Mouse (Mus musculus) kidney, adult 11 months (tissue): Measurements from ENCODE around the gene Intu.

Source experiments
- DNase-seq: peaks from one replicate; pipeline ENCODE4 v3.0.0; 2022

Intu gene

DNA sequence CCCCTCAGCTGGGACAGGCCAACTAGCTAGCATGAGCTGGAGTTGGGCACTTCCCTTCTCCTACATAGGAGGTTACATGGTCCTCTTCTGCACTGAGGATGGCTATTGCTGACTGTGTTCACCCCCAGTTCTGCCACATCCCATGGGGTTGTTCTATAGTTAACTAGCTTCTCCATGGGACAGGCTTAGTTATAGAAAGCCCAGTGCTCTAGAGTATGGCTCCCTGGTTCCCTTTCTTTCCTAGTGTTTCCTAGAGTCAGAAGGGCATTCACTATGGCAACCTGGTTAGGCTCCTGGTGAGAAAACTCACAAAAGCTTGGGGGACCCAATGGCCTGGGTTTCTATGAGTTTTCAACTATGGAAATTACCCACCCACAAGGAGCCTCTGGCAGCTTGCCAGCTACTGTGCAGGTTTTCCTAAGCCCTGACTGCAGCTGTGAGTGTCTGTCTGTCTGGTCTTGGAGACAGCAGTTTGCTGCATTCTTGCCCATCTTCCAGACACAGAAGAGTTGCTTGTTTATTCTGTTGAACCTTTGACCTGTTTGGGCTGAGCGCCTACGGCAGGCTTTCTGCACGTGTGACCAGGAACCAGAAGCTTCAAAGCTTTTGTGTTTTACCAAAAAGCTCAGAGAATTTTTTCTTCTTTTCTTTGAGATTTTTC, 154.9 kb downstream of the Intu start:
- DNase-seq = no peak

- no peak for DNase-seq
Observed at GRCm38 (mm10) chr3:40686836-40687235, 155.8 kb downstream of the Intu start.

- DNase-seq = no peak
Observed at GRCm38 (mm10) chr3:40687588-40687987, 156.5 kb downstream of the Intu start.

- DNase-seq = no peak
Observed at GRCm38 (mm10) chr3:40691566-40691965, 160.5 kb downstream of the Intu start.

GRCm38 (mm10) chr3:40693435-40693834, 162.3 kb downstream of the Intu start:
- no peak for DNase-seq

- DNase-seq = no peak
Observed at GRCm38 (mm10) chr3:40693960-40694359, 162.9 kb downstream of the Intu start.

DNA sequence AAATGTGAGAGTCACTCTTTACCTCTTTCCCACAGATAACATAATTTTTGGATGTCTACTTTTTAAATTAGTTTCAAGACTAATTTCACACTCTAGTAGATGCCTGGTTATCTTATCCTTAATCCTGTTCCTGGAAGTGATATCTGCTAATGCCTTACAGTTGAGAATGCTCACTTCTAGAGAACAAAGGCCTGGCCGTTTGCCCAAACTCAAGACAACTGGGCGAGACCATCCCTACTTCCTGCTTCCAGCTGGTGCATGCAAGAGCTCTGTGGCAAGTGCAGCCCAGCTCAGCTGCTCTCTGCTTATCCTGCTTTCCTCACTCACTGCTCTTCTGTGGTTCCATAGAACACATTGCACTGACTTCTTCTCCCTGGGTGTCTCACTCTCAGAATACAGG, 163.4 kb downstream of the Intu start:
- DNase-seq = no peak

DNA sequence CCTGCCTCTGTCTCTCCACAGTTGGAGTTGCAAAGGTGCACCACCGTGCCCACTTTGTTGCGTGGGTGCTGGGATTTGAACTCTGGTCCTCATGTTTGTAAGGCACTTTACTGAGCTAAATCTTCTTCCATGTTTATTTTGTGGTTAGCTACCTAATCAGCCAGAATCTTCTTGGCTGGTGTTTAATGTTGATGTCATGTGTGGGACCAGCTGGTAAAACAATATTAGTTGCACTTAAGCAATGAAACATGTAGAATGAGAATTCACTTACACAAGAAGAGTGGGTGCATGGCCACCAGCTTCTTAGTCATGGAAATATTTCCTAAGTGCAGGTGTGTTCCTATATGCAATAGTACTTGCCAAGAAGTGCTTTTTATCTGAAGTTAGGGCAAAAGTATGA, 164.1 kb downstream of the Intu start:
- DNase-seq = no peak

GRCm38 (mm10) chr3:40698834-40699233, 167.7 kb downstream of the Intu start:
- DNase-seq = no peak

GRCm38 (mm10) chr3:40704816-40705430, 173.8 kb downstream of the Intu start:
- DNase-seq = peak; percentile 57

DNA sequence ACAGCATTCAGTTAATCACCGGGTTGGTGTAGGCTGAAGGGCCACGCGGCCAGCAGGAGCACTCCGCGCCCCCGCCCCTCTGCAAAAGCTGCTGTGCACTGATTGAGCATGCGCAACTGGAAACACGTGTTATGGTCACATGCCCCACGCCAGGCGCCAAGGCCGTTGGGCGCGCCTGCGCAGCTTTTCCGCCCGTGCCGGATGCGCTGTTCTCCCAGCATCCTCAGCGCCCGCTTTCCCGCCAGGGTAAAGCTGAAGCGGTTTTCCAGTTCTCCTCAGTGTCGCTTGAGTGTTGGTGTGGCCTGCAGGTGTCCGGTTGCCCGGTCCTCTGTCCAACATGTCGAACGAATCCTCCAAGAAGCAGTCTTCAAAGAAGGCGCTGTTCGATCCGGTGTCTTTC, 177.6 kb downstream of the Intu start, which contains the start of gene Slc25a31:
TSS of gene Slc25a31 (plus strand) at position 201 of the 400 bp plus-strand sequence.
- DNase-seq = no peak

DNA sequence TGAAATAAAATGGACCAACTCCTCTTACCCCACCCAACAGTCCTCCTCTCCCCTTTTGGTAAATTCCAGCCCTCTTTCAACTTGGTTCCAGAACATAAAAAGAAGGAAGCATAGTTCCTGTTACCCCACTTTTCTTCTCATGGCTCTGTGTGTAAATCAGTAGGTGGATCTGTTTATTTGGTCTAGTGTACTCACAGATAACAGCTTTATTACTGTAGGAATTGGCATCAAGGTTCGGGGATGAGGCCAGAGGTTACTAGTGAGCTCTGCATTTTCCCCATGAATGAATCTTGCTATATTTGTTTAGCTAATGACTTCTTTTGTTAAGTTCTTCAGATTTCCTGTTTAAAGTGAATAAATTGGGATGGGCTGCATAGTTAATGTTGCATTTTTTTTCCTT, 185.0 kb downstream of the Intu start:
- no peak for DNase-seq

DNA sequence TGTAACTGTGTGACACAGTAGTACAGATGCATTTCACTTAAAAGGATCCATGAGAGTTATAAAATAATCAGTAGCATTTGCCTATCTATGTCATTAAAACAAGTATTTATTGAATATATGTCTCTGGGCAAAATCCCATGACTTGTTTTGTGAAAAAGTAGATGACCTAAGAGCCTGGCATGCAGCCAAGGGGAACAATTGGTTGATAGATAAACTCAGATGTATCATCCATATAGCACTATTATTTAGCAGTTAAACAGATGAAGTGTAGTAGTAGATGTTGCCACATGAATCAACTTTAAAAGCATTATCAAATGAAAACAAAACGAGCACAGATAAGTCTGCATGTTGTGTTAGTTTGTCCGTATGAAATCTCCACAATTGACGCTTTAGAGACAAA, 187.9 kb downstream of the Intu start:
- DNase-seq = no peak

GRCm38 (mm10) chr3:40738381-40738912, 207.4 kb downstream of the Intu start:
- DNase-seq = no peak

DNA sequence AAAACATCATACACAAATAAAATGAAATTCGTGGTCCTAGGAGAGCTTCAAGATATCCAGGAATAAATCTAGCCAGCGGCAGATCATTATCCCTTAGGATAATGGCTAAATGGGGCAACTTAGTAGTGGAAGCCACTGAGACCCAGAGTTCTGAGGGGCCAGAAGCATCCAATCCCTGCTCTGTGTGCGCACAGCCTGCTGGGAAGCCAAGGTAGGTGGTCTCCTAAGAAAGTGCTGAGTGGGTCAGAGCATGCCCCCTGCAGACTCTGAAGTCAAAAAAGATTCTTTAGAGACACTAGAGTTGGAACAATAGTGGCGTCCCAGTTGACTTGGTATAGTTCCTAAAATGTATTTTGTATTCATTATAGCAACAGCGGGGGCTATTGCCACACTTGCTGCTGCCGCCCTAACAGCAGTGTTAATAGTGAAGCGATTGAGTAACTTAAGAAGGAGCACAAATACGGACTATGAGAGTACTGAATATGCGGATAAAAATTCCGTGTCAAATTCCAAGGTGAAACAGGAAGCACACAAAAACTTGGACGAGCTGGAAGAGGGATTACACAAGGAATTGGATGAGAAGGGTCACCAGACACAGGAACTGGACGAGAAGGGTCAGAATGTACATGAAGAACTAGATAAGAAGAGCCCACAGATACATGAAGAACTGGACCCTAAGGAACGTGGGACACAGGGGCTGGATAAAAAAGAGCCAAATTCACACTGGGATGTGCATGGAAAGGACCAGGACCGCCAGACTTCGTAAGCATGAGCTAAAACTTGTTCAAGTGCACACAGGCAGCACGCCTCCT, 213.1 kb downstream of the Intu start, which contains the start of gene Hspa4l:
TSS of gene Hspa4l (plus strand) at position 472 of the 812 bp plus-strand sequence.
- no peak for DNase-seq

- DNase-seq = peak; percentile 89
Observed at GRCm38 (mm10) chr3:40744836-40745660, 214.0 kb downstream of the Intu start.

GRCm38 (mm10) chr3:40745661-40746547, 214.8 kb downstream of the Intu start:
- DNase-seq = peak; percentile 4
